Mouse (Mus musculus) lung, postnatal 4 days (tissue): ENCODE measurements around the gene Akap10.
A peak's percentile ranks its signal among the peaks of the same experiment; 100 is the strongest.
"Not testable (repeated sequence)": the region's sequence is repeated elsewhere in the genome, so short reads cannot be mapped to it uniquely, and the experiment has no call there.

Experiments used
- DNase-seq, 2 experiments: peaks; one replicate each; pipeline ENCODE4 v3.0.0; 2021

Akap10 gene

GRCm38 (mm10) chr11:61930098-61930517 lies at the start of gene Akap10:
Gene Akap10 (minus strand): TSS chr11:61930252.
- DNase-seq, result peak; percentile 95 to 97

DNA sequence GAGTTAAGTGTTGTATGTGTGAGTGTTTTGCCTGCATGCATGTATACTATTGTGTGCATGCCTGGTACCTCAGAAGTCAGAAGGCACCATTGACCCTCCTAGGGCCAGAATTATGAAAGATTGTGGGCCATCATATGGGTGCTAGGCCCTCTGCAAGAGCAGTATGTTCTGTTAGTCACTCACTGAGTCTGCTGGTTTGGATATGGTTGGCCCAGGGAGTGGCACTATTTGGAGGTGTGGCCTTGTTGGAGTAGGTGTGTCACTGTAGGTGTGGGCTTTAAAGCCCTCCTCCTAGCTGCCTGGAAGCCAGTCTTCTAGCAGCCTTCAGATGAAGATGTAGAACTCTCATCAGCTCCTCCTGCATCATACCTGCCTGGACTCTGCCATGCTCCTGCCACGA lies 45.7 kb upstream of the Akap10 start:
- DNase-seq, result no peak

DNA sequence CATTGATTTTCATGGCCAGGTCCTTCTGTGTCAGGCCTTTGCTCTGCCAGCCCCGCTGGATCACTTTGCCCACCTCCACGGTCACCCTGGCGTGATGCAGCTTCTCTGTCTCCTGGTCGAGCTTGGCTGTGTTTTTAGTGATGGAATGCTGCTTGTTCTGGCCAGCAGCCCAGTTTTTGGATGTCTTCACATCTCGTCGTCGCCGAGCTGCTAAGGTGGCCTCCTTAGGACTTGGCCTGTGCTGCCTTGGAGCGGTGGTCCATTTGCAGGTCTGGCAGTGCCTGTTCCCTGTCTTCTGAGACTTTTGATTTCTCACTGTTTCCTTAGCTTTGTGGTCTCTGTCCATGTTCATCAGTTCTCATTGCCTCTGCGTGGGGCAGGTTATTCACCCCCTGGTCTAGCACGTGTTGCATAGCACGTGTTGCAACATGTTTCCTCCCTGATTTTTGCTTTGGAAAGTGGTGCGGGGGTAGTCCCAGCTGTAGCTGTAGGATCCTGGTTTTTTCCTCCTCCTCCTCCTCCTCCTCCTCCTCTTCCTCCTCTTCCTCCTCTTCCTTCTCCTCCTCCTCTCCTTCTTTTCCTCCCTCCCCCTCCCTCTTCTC lies 44.2 kb upstream of the Akap10 start:
- no peak for DNase-seq

DNA sequence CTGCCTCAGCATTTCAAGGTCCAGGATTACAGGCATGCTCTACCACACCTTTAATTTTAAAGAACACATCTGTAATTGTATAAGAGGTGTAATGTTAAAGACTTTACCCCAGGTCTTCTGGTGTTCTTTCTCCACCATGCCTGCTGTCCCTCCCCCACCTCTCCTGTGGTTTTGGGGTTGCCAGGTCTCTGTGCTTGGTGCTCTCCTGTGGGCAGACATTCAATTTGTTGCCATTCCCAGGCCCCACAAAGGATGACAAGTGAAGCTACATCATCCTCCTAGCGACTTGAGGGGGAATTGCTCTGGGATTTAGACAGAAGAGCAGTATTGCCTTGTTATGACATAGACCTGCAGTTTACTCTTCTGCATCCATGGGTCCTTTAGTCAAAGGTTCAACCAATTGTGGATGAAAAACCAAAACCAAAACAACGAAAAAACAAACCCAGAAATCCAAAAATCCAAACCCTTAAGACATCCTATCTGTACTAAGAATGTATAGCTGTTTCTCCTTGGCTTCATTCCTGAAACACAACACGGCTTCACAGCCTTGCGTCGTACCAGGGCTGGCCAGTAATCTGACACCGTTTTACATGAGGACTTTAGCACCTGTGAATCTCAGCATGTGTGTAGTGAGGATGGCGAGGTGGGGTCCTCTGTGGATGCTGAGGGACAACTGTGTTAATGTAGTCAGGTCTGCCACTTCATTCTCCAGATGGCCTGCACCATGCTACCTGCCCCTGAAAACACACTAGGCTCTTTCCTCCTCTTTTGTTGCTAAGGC lies 41.6 kb upstream of the Akap10 start:
- no peak for DNase-seq

GRCm38 (mm10) chr11:61970901-61971300 lies 40.8 kb upstream of the Akap10 start:
- DNase-seq, result no peak

GRCm38 (mm10) chr11:61968875-61969274 lies 38.8 kb upstream of the Akap10 start:
- DNase-seq, result no peak

DNA sequence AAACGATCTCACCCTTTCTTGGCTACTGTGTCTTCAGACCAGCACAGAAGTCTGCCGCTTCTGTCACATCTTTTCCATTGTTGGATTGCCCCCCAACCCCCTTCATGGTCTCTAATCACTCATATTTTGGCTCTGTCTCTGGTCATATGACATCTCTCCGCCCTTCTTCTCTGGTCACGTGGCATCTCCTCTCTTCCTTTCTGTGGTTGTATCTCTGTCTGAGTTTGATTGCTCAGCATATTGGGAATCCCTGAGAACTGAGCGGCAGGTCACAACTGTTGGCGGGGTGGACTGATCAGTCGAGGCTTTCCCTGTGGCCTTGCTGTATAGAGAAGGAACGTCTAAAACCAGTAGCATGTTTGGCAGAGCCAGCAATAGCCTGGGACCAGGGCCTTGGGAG lies 37.0 kb upstream of the Akap10 start:
- DNase-seq, result no peak

GRCm38 (mm10) chr11:61964611-61965010 lies 34.6 kb upstream of the Akap10 start:
- no peak for DNase-seq

GRCm38 (mm10) chr11:61963193-61963592 lies 33.1 kb upstream of the Akap10 start:
- no peak for DNase-seq

GRCm38 (mm10) chr11:61962684-61963083 lies 32.6 kb upstream of the Akap10 start:
- no peak for DNase-seq

- no peak for DNase-seq
Observed at GRCm38 (mm10) chr11:61960096-61960495, 30.0 kb upstream of the Akap10 start.

GRCm38 (mm10) chr11:61958706-61959105 lies 28.7 kb upstream of the Akap10 start:
- DNase-seq, result not testable (repeated sequence)

GRCm38 (mm10) chr11:61957296-61957813 lies 27.3 kb upstream of the Akap10 start:
- no peak for DNase-seq

GRCm38 (mm10) chr11:61956572-61957295 lies 26.7 kb upstream of the Akap10 start, which contains the start of gene Specc1:
Gene Specc1 (plus strand): TSS chr11:61956763.
- peak; percentile 89 to 94 for DNase-seq

- no peak for DNase-seq
Observed at GRCm38 (mm10) chr11:61955951-61956350, 25.9 kb upstream of the Akap10 start.

DNA sequence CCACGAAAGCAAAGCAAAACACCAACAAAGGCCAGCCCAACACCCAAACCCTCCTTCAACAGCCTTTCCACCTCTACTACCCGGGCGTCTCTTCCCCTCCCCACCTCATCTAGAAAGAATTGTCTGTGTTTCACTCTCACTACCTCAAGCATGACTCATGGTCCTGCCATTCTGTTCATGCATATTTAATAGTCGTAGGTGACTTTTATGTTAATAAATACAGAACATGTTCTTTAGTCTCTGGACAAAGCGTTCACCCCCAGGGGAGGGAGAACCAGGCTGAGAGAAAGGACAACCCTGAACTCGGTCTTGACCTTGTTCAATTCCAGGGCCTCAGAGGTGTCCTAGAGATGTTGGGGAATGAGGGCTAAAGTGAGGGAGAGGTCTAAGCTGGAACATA lies 25.1 kb upstream of the Akap10 start:
- no peak for DNase-seq

DNA sequence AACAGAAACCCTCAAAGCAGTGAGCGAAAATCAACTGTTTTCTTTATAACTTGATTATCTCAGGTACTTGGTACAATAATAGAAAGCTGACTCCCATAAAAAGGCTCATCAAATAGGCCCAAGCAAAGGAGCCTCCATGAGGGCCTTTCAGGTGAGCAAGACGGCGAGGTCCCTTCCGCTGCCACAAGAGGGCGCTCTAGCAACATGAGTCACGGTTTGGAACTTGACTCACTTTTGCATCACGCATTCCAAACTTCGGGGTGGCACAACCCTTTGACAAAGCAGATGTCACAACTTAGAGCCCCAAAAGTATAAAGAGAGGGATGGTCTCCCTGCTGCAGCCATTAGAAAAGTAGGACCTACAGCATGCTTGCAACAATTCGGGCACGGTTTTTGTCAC lies 20.6 kb upstream of the Akap10 start:
- DNase-seq, result peak; percentile 68 to 85

DNA sequence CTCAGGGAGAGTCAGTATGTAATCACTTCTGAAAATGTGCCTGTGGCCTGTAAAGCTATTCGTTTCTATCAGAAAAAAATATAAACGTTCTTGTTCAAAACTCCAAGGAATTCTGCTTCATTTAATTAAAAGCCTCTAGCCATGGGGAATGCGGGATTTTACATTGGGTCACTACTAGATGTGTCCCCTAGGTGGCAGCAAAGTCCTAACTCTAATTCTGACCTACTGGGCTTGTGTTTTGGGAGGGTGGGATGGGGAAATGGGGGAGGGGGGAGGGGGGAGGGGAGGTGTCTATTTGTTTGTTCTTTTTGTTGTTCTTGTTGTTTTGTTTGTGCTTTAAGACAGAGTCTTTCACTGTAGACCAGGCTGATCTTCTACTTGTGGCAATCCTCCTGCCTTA lies 19.3 kb upstream of the Akap10 start:
- peak in 1 of 2 experiments; percentile 63 for DNase-seq

- no peak for DNase-seq
Observed at GRCm38 (mm10) chr11:61946608-61947007, 16.6 kb upstream of the Akap10 start.

GRCm38 (mm10) chr11:61944417-61944816 lies 14.4 kb upstream of the Akap10 start:
- DNase-seq, result no peak

GRCm38 (mm10) chr11:61942903-61943302 lies 12.9 kb upstream of the Akap10 start:
- DNase-seq, result no peak

- no peak for DNase-seq
Observed at GRCm38 (mm10) chr11:61937761-61938160, 7.7 kb upstream of the Akap10 start.
